Mouse (Mus musculus) CD4-positive helper T cell, adult 2 months (primary cell): ENCODE data around the gene Ptprd.

ENCODE experiments used
- DNase-seq: peaks from one replicate; pipeline ENCODE4 v3.0.0-alpha.2; 2012; ENCODE audit warnings: low read depth, missing footprints, low spot score

Gene Ptprd

GRCm38 (mm10) chr4:78211529-78212494 is at the start of gene Ptprd:
Gene Ptprd (minus strand): TSS chr4:78211961.
- no peak for DNase-seq

- DNase-seq = no peak
Measured at GRCm38 (mm10) chr4:78235820-78236219, 24.1 kb upstream of the Ptprd start.

GRCm38 (mm10) chr4:78235316-78235715 is 23.6 kb upstream of the Ptprd start:
- DNase-seq = no peak

- DNase-seq = no peak
Measured at GRCm38 (mm10) chr4:78234681-78235080, 22.9 kb upstream of the Ptprd start.

- no peak for DNase-seq
Measured at GRCm38 (mm10) chr4:78213949-78214348, 2.2 kb upstream of the Ptprd start.

GRCm38 (mm10) chr4:78212941-78213340 is 1.2 kb upstream of the Ptprd start:
- DNase-seq = no peak

GRCm38 (mm10) chr4:78210878-78211528 is 758 bp downstream of the Ptprd start:
- DNase-seq = no peak

GRCm38 (mm10) chr4:78205018-78205417 is 6.7 kb downstream of the Ptprd start:
- no peak for DNase-seq

- no peak for DNase-seq
Measured at GRCm38 (mm10) chr4:78168447-78168846, 43.3 kb downstream of the Ptprd start.

GRCm38 (mm10) chr4:78160451-78160850 is 51.3 kb downstream of the Ptprd start:
- no peak for DNase-seq

- no peak for DNase-seq
Measured at GRCm38 (mm10) chr4:78150561-78150960, 61.2 kb downstream of the Ptprd start.

GRCm38 (mm10) chr4:78142767-78143148 is 69.0 kb downstream of the Ptprd start:
- DNase-seq = no peak

- no peak for DNase-seq
Measured at GRCm38 (mm10) chr4:78142088-78142766, 69.5 kb downstream of the Ptprd start.

GRCm38 (mm10) chr4:78110898-78111297 is 100.9 kb downstream of the Ptprd start:
- DNase-seq = no peak

- no peak for DNase-seq
Measured at GRCm38 (mm10) chr4:78097526-78097925, 114.2 kb downstream of the Ptprd start.

- no peak for DNase-seq
Measured at GRCm38 (mm10) chr4:78082744-78083143, 129.0 kb downstream of the Ptprd start.

- no peak for DNase-seq
Measured at GRCm38 (mm10) chr4:78077499-78077898, 134.3 kb downstream of the Ptprd start.

GRCm38 (mm10) chr4:78077087-78077486 is 134.7 kb downstream of the Ptprd start:
- DNase-seq = no peak

GRCm38 (mm10) chr4:78038401-78038800 is 173.4 kb downstream of the Ptprd start:
- no peak for DNase-seq

- DNase-seq = no peak
Measured at GRCm38 (mm10) chr4:78002065-78002464, 209.7 kb downstream of the Ptprd start.

GRCm38 (mm10) chr4:77992709-77993108 is 219.1 kb downstream of the Ptprd start:
- DNase-seq = no peak

GRCm38 (mm10) chr4:77982094-77982493 is 229.7 kb downstream of the Ptprd start:
- no peak for DNase-seq
